10 mouse cellular contexts compared by ENCODE assay signal in the genomic region with DNA sequence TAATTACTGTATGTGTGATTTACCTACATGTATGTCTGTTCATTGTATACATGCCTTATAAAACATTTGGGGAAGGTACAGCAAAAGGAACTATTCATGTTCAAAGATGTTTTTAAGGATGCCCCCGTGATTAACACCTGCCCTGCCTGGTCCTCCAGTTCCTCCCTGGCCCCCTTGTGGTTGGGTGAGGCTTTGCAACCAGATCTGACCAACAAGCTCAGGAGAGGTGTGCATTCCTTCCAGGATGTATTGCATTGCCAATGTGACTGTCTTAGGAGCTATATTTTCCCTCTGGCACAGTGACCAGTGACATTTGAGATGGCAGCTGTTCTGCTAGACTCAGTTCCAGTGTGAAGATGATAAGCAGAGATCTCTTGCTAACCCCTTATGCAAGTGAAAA. TPM values are rescaled to one million over a fixed set of nuclear protein-coding genes. Genes with fewer than 3 reads are reported as not detected.
DNase-seq lines count a peak whose midpoint lies in the region; ATAC-seq and TF ChIP-seq lines count a peak whose summit lies in the region.
"Had no signal": no experiment of that assay in that cellular context is flagged by ENCODE, and none has a peak within 500 bp of the region (broad histone marks: within the 10 kb centered on the region; RNA-seq: fewer than 3 reads in every experiment).

No protein-coding gene starts in this region.

- TF ChIP-seq POLR2A in kidney, adult 2 months (IDR thresholded peaks at IDR 0.05; ENCODE audit: low read depth, low read length): no peak
- TF ChIP-seq POLR2A in cortical plate, adult 2 months (IDR thresholded peaks at IDR 0.05; ENCODE audit: extremely low read depth, insufficient read depth, low read length): no peak

- H3K4me1 ChIP-seq in kidney, adult 2 months (ENCODE audit: control insufficient read depth, insufficient read depth, low read length): no peaks in the 10 kb centered on the region
- no peaks in the 10 kb centered on the region for H3K4me1 ChIP-seq in kidney, embryonic 14.5 days (ENCODE audit: control insufficient read depth, insufficient read depth, low read length)
- no peaks in the 10 kb centered on the region for H3K4me1 ChIP-seq in cortical plate, adult 2 months (ENCODE audit: control insufficient read depth, insufficient read depth, low read length)
- H3K4me1 ChIP-seq: embryonic facial prominence, embryonic 15.5 days; limb, embryonic 12.5 days had no signal

- H3K4me2 ChIP-seq in kidney, embryonic 14.5 days (replicated peaks; ENCODE audit: low read depth, low read length): no peak overlapping the region
- H3K4me2 ChIP-seq: embryonic facial prominence, embryonic 15.5 days; limb, embryonic 12.5 days had no signal

- H3K36me3 ChIP-seq in kidney, adult 2 months (ENCODE audit: control insufficient read depth, insufficient read depth, low read length): no peaks in the 10 kb centered on the region
- H3K36me3 ChIP-seq in kidney, embryonic 14.5 days (ENCODE audit: control insufficient read depth, insufficient read depth, low read length): no peaks in the 10 kb centered on the region
- H3K36me3 ChIP-seq: embryonic facial prominence, embryonic 15.5 days; limb, embryonic 12.5 days had no signal

- peak; percentile 72 for DNase-seq in kidney, adult 2 months
- DNase-seq in adrenal gland, adult 2 months: peak; percentile 68
- peak; percentile 78 for DNase-seq in thymus, postnatal 14 days

- H3K9ac ChIP-seq in kidney, embryonic 14.5 days (ENCODE audit: low read depth, low read length): no peak overlapping the region
- H3K9ac ChIP-seq: embryonic facial prominence, embryonic 15.5 days; limb, embryonic 12.5 days had no signal

- no peak for ATAC-seq in kidney, embryonic 14.5 days (ENCODE audit: low FRiP score, low TSS enrichment)
- ATAC-seq in CD4-positive, CD25-positive, alpha-beta regulatory T cell, adult 4 months: peak; percentile 87
- ATAC-seq in inflammation-experienced regulatory T-cells, adult 6 months: peak; percentile 84
- peak; percentile 87 for ATAC-seq in megakaryocyte-erythroid progenitor cell, adult 5-6 weeks (replicated peaks; ENCODE audit: low FRiP score, low TSS enrichment, poor library complexity, severe bottlenecking)

- H3K27ac ChIP-seq in kidney, adult 2 months (ENCODE audit: insufficient read depth, low read depth, low read length): no peak overlapping the region
- H3K27ac ChIP-seq in kidney, embryonic 14.5 days (ENCODE audit: low read depth, low read length): no peak overlapping the region
- H3K27ac ChIP-seq in cortical plate, adult 2 months (ENCODE audit: insufficient read depth, low read length): no peak overlapping the region
- H3K27ac ChIP-seq: embryonic facial prominence, embryonic 15.5 days; limb, embryonic 12.5 days had no signal

- WGBS in kidney, adult 2 months: 20% methylated on average over 1 of the region's 1 CpGs
- 32% methylated on average over 1 of the region's 1 CpGs for WGBS in kidney, embryonic 14.5 days

- no peaks in the 10 kb centered on the region for H3K27me3 ChIP-seq in kidney, adult 2 months (replicated peaks; ENCODE audit: control insufficient read depth, insufficient read depth, low read length)
- H3K27me3 ChIP-seq in kidney, embryonic 14.5 days (ENCODE audit: control insufficient read depth, insufficient read depth, low read length): no peaks in the 10 kb centered on the region
- H3K27me3 ChIP-seq: embryonic facial prominence, embryonic 15.5 days; limb, embryonic 12.5 days had no signal

- TF ChIP-seq CTCF in kidney, adult 2 months (conservative IDR thresholded peaks at IDR 0.05; ENCODE audit: insufficient read depth, insufficient read length, low read depth, low read length): peak; percentile 89
- peak; percentile 65 for TF ChIP-seq CTCF in cortical plate, adult 2 months (IDR thresholded peaks at IDR 0.05; ENCODE audit: extremely low read depth, insufficient read depth, low read length)

- H3K9me3 ChIP-seq in kidney, embryonic 14.5 days (ENCODE audit: control insufficient read depth, low read length): no peaks in the 10 kb centered on the region
- H3K9me3 ChIP-seq: embryonic facial prominence, embryonic 15.5 days; limb, embryonic 12.5 days had no signal

- no peak overlapping the region for H3K4me3 ChIP-seq in kidney, adult 2 months (ENCODE audit: insufficient read depth, low read depth, low read length)
- H3K4me3 ChIP-seq in kidney, embryonic 14.5 days (ENCODE audit: low read length): no peak overlapping the region
- no peak overlapping the region for H3K4me3 ChIP-seq in cortical plate, adult 2 months (ENCODE audit: insufficient read depth, low read length)
- H3K4me3 ChIP-seq: embryonic facial prominence, embryonic 15.5 days; limb, embryonic 12.5 days had no signal

RNA-seq across cellular contexts. Expression of gene Fez2, which starts 16.8 kb away (rescaled TPM):
- polyA plus RNA-seq in kidney, adult 2 months (2012; rRNA removed): 37.1 and 42.9 TPM in 2 replicates
- 30.8 and 42.0 TPM in 2 replicates for polyA plus RNA-seq in kidney, embryonic 14.5 days (2014; fragmentation: Nextera tagmentation; extraction: Ambion mirVana)
- 10 to 100 TPM; 11.9 to 14.3 TPM for polyA plus RNA-seq in CD4-positive, CD25-positive, alpha-beta regulatory T cell, adult 4 months (2017; shearing (Covaris generic))
- 10 to 100 TPM; 59.1 to 70.7 TPM for total RNA-seq in adrenal gland, adult 2 months (2021)
- 31.5 and 38.3 TPM in 2 replicates for polyA plus RNA-seq in adrenal gland, adult 2 months (2012; rRNA removed)
- 61.6 and 63.2 TPM in 2 replicates for polyA plus RNA-seq in cortical plate, adult 2 months (2012; rRNA removed)
- polyA plus RNA-seq in inflammation-experienced regulatory T-cells, adult 6 months (2017; shearing (Covaris generic)): 10 to 100 TPM in 2 of 3 experiments, 1 to 10 TPM in 1; 8.6 to 11.1 (median 10.4) TPM
- total RNA-seq in megakaryocyte-erythroid progenitor cell, adult 5-6 weeks (2014; fragmentation: Nextera tagmentation): 7.3 and 8.8 TPM in 2 replicates
- 14.7 and 17.6 TPM in 2 replicates for total RNA-seq in megakaryocyte-erythroid progenitor cell, adult 5-6 weeks (2017)
